Mouse (Mus musculus) layer of hippocampus, adult 2 months (tissue): ENCODE measurements at regions not wholly inside any gene's neighbourhood (a gene's known extent, or its start where the extent isn't known, plus 50 kb on each side); places are given as distances from the start of the nearest gene placed in this dataset.

ENCODE experiments used
- DNase-seq, 2 experiments: peaks; one replicate each; pipeline ENCODE4 v3.0.0; 2022; ENCODE audit warnings: low spot score in 2 of 2
- H3K27ac ChIP-seq: fragments of 200-600 bp; 2 replicates; pipeline ENCODE4 v1.8.1; 2022
- H3K4me3 ChIP-seq: fragments of 200-600 bp; 2 replicates; pipeline ENCODE4 v1.8.1; 2022; ENCODE audit warnings: mild to moderate bottlenecking
- CTCF ChIP-seq: fragments of 200-600 bp; conservative IDR thresholded peaks from 2 replicates; pipeline ENCODE4 v1.8.1; 2022; ENCODE audit warnings: antibody characterized with exemption, mild to moderate bottlenecking, moderate library complexity

DNA sequence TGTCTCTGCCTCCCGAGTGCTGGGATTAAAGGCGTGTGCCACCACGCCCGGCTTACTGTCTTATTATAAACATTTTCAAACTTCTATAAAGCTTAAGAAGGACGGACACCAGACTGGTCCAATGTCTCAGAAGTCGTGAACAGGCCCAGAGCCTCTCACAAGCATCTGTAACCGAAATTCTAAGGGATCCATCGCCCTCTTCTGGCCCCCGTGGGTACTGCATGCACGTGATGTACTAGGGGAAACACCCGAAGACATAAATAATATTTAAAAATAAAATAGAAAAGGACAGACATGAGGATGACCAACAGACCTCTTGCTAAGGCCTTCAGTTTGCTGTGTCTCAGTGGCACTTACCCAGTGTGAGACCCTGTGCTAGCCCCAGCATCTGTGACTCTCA, 51.8 kb upstream of the Smg1 start:
- DNase-seq = no peak
- H3K27ac ChIP-seq = no peak overlapping the region
- peak; percentile 65 for TF ChIP-seq CTCF

DNA sequence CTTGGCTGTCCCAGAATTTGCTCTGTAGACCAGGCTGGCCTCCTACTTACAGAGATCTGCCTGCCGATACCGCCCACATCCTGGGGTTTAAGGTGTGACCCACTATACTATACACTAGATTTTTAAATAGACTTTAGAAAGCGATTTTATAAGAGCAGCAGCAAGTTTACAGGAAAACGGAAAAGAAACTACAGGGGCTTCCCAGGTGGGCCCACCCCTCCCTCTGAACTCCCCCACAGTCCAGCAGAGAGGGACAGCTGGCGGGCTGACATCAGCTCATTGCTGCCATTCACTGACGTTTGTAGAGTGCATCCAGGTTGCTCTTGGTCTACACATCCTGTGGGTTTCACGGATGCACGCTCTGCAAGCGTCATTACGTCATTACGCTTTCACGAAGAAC, 51.2 kb upstream of the Smg1 start:
- no peak overlapping the region for H3K27ac ChIP-seq
- no peak overlapping the region for H3K4me3 ChIP-seq
- no peak for DNase-seq
- TF ChIP-seq CTCF = no peak

More for the DNA sequence above, 51.8 kb upstream of the Smg1 start:
- H3K4me3 ChIP-seq = no peak overlapping the region
